Comparison of ENCODE assay signal across 8 mouse cellular contexts in genomic region chr10:100159843-100160531, GRCm38 (mm10).
A peak's percentile ranks its signal among the peaks of the same experiment; 100 is the strongest.
DNase-seq lines count a peak whose midpoint lies in the region; ATAC-seq lines count a peak whose summit lies in the region.

No protein-coding gene starts in this region.

- WGBS in kidney, embryonic 14.5 days, result 79% methylated on average over 14 of the region's 14 CpGs
- 76% methylated on average over 14 of the region's 14 CpGs for WGBS in kidney, embryonic 16.5 days

- H3K4me1 ChIP-seq in kidney, embryonic 14.5 days (ENCODE audit: control insufficient read depth, insufficient read depth, low read length), result no peaks in the 10 kb centered on the region
- peaks cover 2% of the 10 kb centered on the region; the same call in 1 of the 2 replicates for H3K4me1 ChIP-seq in kidney, embryonic 16.5 days (ENCODE audit: insufficient read depth, low read length)

- H3K27ac ChIP-seq in kidney, embryonic 14.5 days (ENCODE audit: low read depth, low read length), result no peak overlapping the region
- peak overlapping the region; percentile 46; the same call in 1 of the 2 replicates for H3K27ac ChIP-seq in kidney, embryonic 16.5 days (ENCODE audit: low read length)

- no peak overlapping the region for H3K4me3 ChIP-seq in kidney, embryonic 14.5 days (ENCODE audit: low read length)
- H3K4me3 ChIP-seq in kidney, embryonic 16.5 days (ENCODE audit: low read length), result no peak overlapping the region

- DNase-seq in kidney, adult 11 months, result peak; percentile 11
- DNase-seq in heart, adult 18-20 months, result peak; percentile 55 to 75
- peak; percentile 38 for DNase-seq in lung, postnatal 10 days
- no peak for DNase-seq in frontal cortex, postnatal 14 days (ENCODE audit: low spot score in 2 of 2)
- no peak for DNase-seq in embryo, embryonic 10 days (ENCODE audit: low spot score)
- no peak for DNase-seq in embryo, embryonic 9.5 days (ENCODE audit: extremely low spot score)

- H3K27me3 ChIP-seq in kidney, embryonic 14.5 days (ENCODE audit: control insufficient read depth, insufficient read depth, low read length), result no peaks in the 10 kb centered on the region
- no peaks in the 10 kb centered on the region for H3K27me3 ChIP-seq in kidney, embryonic 16.5 days (ENCODE audit: insufficient read depth, low read length)

- H3K9me3 ChIP-seq in kidney, embryonic 14.5 days (ENCODE audit: control insufficient read depth, low read length), result no peaks in the 10 kb centered on the region
- no peaks in the 10 kb centered on the region for H3K9me3 ChIP-seq in kidney, embryonic 16.5 days (ENCODE audit: low read length)

- no peak overlapping the region for H3K4me2 ChIP-seq in kidney, embryonic 14.5 days (replicated peaks; ENCODE audit: low read depth, low read length)
- 0 out of 2 replicates have a peak overlapping the region, but pooled peaks have one; percentile 15 for H3K4me2 ChIP-seq in kidney, embryonic 16.5 days (replicated peaks; ENCODE audit: low read depth, low read length)

- no peak overlapping the region for H3K9ac ChIP-seq in kidney, embryonic 14.5 days (ENCODE audit: low read depth, low read length)
- H3K9ac ChIP-seq in kidney, embryonic 16.5 days (replicated peaks; ENCODE audit: low read length), result no peak overlapping the region; the same call in 1 of the 2 replicates

- no peak for ATAC-seq in kidney, embryonic 14.5 days (ENCODE audit: low FRiP score, low TSS enrichment)
- ATAC-seq in kidney, embryonic 16.5 days (ENCODE audit: low FRiP score, low TSS enrichment), result peak; percentile 69; the same call in 1 of the 2 replicates

- no peaks in the 10 kb centered on the region for H3K36me3 ChIP-seq in kidney, embryonic 14.5 days (ENCODE audit: control insufficient read depth, insufficient read depth, low read length)
- no peaks in the 10 kb centered on the region for H3K36me3 ChIP-seq in kidney, embryonic 16.5 days (ENCODE audit: insufficient read depth, low read length)

Comparison
In these comparisons a context has a peak if more than half of its experiments do, and no peak if none do; other contexts are left out.
1. DNase-seq: peak in kidney, adult 11 months (single experiment), heart, adult 18-20 months (2 of 2) and lung, postnatal 10 days (single experiment); none in frontal cortex, postnatal 14 days (0 of 2), embryo, embryonic 10 days (single experiment) and embryo, embryonic 9.5 days (single experiment).